Mouse (Mus musculus) small intestine, adult 2 months (tissue): ENCODE results near the gene Mrpl38.

Experiments
- CTCF ChIP-seq: fragments of 200-500 bp; IDR thresholded peaks from 2 replicates; pipeline ENCODE4 v1.5.1; 2012; ENCODE audit warnings: low read depth, mild to moderate bottlenecking, control low read depth, inconsistent platforms, low read length, moderate library complexity, mixed read lengths; ENCODE audit not compliant: insufficient replicate concordance, insufficient read length; ENCODE audit errors: extremely low read depth
- POLR2A ChIP-seq: fragments of 200-500 bp; IDR thresholded peaks from 2 replicates; pipeline ENCODE4 v1.6.1; 2012; ENCODE audit warnings: low read depth, mild to moderate bottlenecking, control low read depth, inconsistent platforms, low read length, moderate library complexity

GRCm38 (mm10) chr11:116126261-116126660 is 12.4 kb downstream of the Mrpl38 start:
- TF ChIP-seq POLR2A (no peak), CTCF (no peak)
